Mouse (Mus musculus) limb, embryonic 10.5 days (tissue): Measurements from ENCODE around the gene Scpep1. TPM values are rescaled to one million over a fixed set of nuclear protein-coding genes. Genes with fewer than 3 reads are reported as not detected.
A peak's percentile ranks its signal among the peaks of the same experiment; 100 is the strongest.

Experiments used
- DNase-seq: peaks from one replicate; pipeline ENCODE4 v3.0.0-alpha.2; 2017; ENCODE audit warnings: low spot score
- H3K27ac ChIP-seq: fragments of 300-500 bp; sonication (generic); 2 replicates; pipeline ENCODE4 v1.5.1; 2016; ENCODE audit warnings: mild to moderate bottlenecking
- H3K27me3 ChIP-seq: fragments of 300-500 bp; sonication (generic); 2 replicates; pipeline ENCODE4 v1.6.1; 2016; ENCODE audit warnings: low read depth, mild to moderate bottlenecking; ENCODE audit not compliant: poor library complexity, severe bottlenecking
- H3K36me3 ChIP-seq: fragments of 300-500 bp; sonication (generic); 2 replicates; pipeline ENCODE4 v1.6.1; 2016; ENCODE audit warnings: mild to moderate bottlenecking, moderate library complexity
- H3K4me1 ChIP-seq: fragments of 300-500 bp; sonication (generic); 2 replicates; pipeline ENCODE4 v1.6.1; 2016
- H3K4me3 ChIP-seq: fragments of 300-500 bp; sonication (generic); 2 replicates; pipeline ENCODE4 v1.5.1; 2016; ENCODE audit warnings: mild to moderate bottlenecking, moderate library complexity
- H3K9me3 ChIP-seq: fragments of 300-500 bp; sonication (generic); replicated peaks from 2 replicates; pipeline ENCODE4 v1.6.1; 2016; ENCODE audit warnings: mild to moderate bottlenecking
- WGBS: fragments of 180-500 bp; shearing (Covaris S2); methylation state at CpG from one replicate; pipeline ENCODE4 v1.1.7; 2016; 5-methylcytosine and 5-hydroxymethylcytosine counted together
- polyA plus RNA-seq: library from polyadenylated mRNA; unstranded; fragments of >200 nt; fragmentation: Nextera tagmentation; extraction: Ambion mirVana; gene quantifications from 2 replicates; pipeline ENCODE4 v1.2.1, GENCODE M21; 2016

The Scpep1 gene
- polyA plus RNA-seq, 1 experiment from 2014 or later, result 65.9 TPM

GRCm38 (mm10) chr11:88994492-88994891 is 39.2 kb upstream of the Scpep1 start:
- peaks cover 15% of the 10 kb centered on the region for H3K36me3 ChIP-seq
- no peak overlapping the region for H3K4me3 ChIP-seq
- WGBS, result 89% methylated on average over 7 of the region's 7 CpGs
- H3K9me3 ChIP-seq, result no peaks in the 10 kb centered on the region
- DNase-seq, result no peak
- H3K27ac ChIP-seq, result no peak overlapping the region
- H3K4me1 ChIP-seq, result peaks cover 11% of the 10 kb centered on the region
- peaks cover 18% of the 10 kb centered on the region for H3K27me3 ChIP-seq

DNA sequence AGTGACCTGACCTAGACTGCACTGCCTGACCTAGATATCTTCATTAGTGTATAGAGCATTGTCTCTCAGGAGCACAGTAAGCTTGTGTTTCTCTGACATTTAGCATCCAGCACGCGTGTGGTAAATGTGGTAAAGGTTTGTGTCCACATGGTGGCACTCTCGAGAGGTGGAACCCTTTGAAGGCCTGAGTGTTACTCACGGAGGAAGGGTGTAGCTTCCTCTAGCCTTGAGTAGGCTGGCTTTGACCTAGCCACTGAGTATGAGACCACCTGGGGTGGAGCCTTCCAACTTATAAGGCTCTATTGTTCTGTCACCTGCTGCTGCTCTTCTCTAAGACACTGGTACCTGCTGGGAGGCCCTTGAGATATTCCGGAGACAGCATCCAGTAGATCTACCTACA is 38.4 kb upstream of the Scpep1 start:
- H3K4me3 ChIP-seq, result no peak overlapping the region
- H3K4me1 ChIP-seq, result peaks cover 3% of the 10 kb centered on the region; the same call in 1 of the 2 replicates
- H3K27ac ChIP-seq, result no peak overlapping the region
- DNase-seq, result no peak
- WGBS, result 22% methylated on average over 5 of the region's 5 CpGs
- peaks cover 9% of the 10 kb centered on the region for H3K27me3 ChIP-seq
- H3K9me3 ChIP-seq, result no peaks in the 10 kb centered on the region
- peaks cover 19% of the 10 kb centered on the region for H3K36me3 ChIP-seq

GRCm38 (mm10) chr11:88993186-88993585 is 37.9 kb upstream of the Scpep1 start:
- Histone ChIP-seq H3K9me3 (no peaks in the 10 kb centered on the region), H3K27me3 (peaks cover 5% of the 10 kb centered on the region), H3K27ac (no peak overlapping the region), H3K4me3 (no peak overlapping the region), H3K4me1 (no peaks in the 10 kb centered on the region), H3K36me3 (peaks cover 23% of the 10 kb centered on the region)
- DNase-seq, result no peak
- WGBS, result 60% methylated on average over 7 of the region's 7 CpGs

DNA sequence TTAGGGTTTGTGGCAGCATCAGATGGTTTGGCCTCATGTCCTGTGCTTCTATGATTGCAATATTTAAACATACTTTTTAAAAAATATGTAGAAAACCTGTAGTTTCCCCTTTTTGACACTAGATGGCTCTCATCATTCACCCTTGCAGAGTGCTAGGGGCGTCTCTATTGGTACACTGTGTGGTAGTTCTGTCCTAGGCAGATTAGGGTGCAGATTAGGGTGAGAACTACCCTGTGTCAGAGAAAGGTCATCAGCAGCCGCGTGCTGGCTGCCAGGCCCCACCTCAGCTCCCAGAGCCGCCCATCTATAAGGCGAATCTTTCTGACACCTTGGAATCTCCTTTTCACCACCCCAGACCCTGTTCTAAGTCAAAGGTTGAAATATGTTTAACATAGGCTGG is 34.3 kb upstream of the Scpep1 start:
- Histone ChIP-seq H3K4me3 (no peak overlapping the region), H3K36me3 (peaks cover 56% of the 10 kb centered on the region), H3K4me1 (no peaks in the 10 kb centered on the region), H3K27ac (no peak overlapping the region), H3K9me3 (no peaks in the 10 kb centered on the region), H3K27me3 (no peaks in the 10 kb centered on the region)
- DNase-seq, result no peak
- WGBS, result 73% methylated on average over 5 of the region's 5 CpGs

- Histone ChIP-seq H3K4me3 (no peak overlapping the region), H3K4me1 (no peaks in the 10 kb centered on the region), H3K36me3 (peaks cover 61% of the 10 kb centered on the region), H3K27me3 (no peaks in the 10 kb centered on the region), H3K9me3 (no peaks in the 10 kb centered on the region), H3K27ac (no peak overlapping the region)
- DNase-seq, result no peak
- WGBS, result 81% methylated on average over 5 of the region's 5 CpGs
These were observed 33.7 kb upstream of the Scpep1 start for GRCm38 (mm10) chr11:88988956-88989355.

DNA sequence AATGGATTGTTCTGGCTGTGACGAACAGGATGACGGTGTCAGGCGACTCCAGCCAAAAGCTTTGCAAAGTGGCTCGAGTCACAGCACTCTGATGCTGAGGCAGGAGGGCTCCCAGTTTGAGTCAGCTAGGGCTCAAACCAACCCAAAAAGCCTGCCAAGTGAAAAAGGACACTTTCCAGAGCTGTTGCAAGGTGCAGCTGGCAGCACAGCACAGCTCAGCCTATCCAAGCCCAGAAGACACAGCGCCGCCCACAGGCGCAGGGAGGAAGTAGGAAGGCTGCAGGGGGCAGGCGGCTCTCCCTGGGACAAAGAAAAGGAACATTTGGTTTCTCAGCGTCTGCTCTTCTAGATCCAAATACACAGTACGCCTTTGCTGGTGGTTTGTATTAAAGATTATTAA is 31.4 kb upstream of the Scpep1 start:
- Histone ChIP-seq H3K27ac (no peak overlapping the region), H3K4me3 (no peak overlapping the region), H3K27me3 (no peaks in the 10 kb centered on the region), H3K9me3 (no peaks in the 10 kb centered on the region), H3K36me3 (peaks cover 83% of the 10 kb centered on the region), H3K4me1 (no peaks in the 10 kb centered on the region)
- DNase-seq, result no peak
- WGBS, result 82% methylated on average over 10 of the region's 10 CpGs

DNA sequence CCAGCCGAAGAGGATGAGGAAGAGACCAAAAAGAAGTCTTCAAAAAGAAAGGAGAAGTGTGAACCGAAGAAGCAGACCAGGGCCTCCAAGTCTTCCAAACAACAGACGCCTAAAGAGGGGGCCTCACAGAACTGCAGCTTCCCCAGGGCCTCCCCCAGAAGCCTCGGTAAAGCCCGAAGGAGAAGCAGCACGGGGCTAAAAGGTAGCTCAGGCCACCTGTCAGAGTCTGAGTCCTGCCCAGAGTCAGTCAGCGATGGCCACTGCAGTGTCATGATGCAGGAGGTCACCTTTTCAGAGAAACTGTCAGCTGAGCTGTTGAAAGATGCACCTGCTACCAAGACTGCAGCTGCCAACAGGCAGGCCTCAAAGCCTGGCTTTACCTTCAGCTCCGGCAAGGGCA is 26.1 kb upstream of the Scpep1 start:
- WGBS, result 87% methylated on average over 8 of the region's 8 CpGs
- H3K27me3 ChIP-seq, result no peaks in the 10 kb centered on the region
- H3K36me3 ChIP-seq, result peaks cover 70% of the 10 kb centered on the region
- H3K4me1 ChIP-seq, result no peaks in the 10 kb centered on the region
- no peak for DNase-seq
- no peaks in the 10 kb centered on the region for H3K9me3 ChIP-seq
- no peak overlapping the region for H3K27ac ChIP-seq
- no peak overlapping the region for H3K4me3 ChIP-seq

DNA sequence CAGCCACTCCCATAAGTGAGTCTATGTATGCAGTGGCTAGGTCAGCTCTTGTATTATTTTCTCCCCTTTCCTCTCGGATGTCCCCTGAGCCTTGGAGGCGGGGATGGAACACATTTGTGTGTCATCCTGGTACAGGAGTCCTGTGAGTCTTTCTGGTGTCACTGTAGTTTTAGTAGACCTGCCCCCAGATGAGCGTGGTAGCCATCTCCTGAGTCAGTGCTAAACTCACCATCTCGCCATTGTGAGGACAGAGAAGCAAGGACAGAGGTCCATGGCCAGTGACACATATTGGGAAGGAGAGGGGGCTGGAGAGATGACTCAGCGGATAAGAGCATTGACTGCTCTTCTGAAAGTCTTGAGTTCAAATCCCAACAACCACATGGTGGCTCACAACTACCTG is 21.9 kb upstream of the Scpep1 start:
- WGBS, result 90% methylated on average over 5 of the region's 5 CpGs

GRCm38 (mm10) chr11:88976320-88976719 is 21.1 kb upstream of the Scpep1 start:
- H3K9me3 ChIP-seq, result no peaks in the 10 kb centered on the region
- no peak overlapping the region for H3K4me3 ChIP-seq
- no peak overlapping the region for H3K27ac ChIP-seq
- peaks cover 7% of the 10 kb centered on the region for H3K4me1 ChIP-seq
- no peaks in the 10 kb centered on the region for H3K27me3 ChIP-seq
- peaks cover 23% of the 10 kb centered on the region for H3K36me3 ChIP-seq
- DNase-seq, result no peak
- 94% methylated on average over 2 of the region's 2 CpGs for WGBS

More for the DNA sequence above, 21.9 kb upstream of the Scpep1 start:
- Histone ChIP-seq H3K4me3 (no peak overlapping the region), H3K9me3 (no peaks in the 10 kb centered on the region), H3K27me3 (no peaks in the 10 kb centered on the region), H3K36me3 (peaks cover 32% of the 10 kb centered on the region), H3K27ac (no peak overlapping the region), H3K4me1 (peaks cover 7% of the 10 kb centered on the region)
- no peak for DNase-seq

- peak; percentile 95 for DNase-seq
- peaks cover 7% of the 10 kb centered on the region for H3K4me1 ChIP-seq
- H3K27me3 ChIP-seq, result no peaks in the 10 kb centered on the region
- peak overlapping the region; percentile 95 for H3K27ac ChIP-seq
- H3K36me3 ChIP-seq, result peaks cover 14% of the 10 kb centered on the region
- peak overlapping the region; percentile 82 for H3K4me3 ChIP-seq
- WGBS, result 2% methylated on average over 62 of the region's 62 CpGs
- no peaks in the 10 kb centered on the region for H3K9me3 ChIP-seq
These were observed 18.8 kb upstream of the Scpep1 start for GRCm38 (mm10) chr11:88973776-88974701.

GRCm38 (mm10) chr11:88970202-88970732 is 15.0 kb upstream of the Scpep1 start, which contains the start of gene Coil:
Gene Coil, plus strand, starts transcription at chr11:88970252.
- H3K27me3 ChIP-seq, result no peaks in the 10 kb centered on the region
- no peak for DNase-seq
- H3K4me1 ChIP-seq, result peaks cover 7% of the 10 kb centered on the region
- H3K27ac ChIP-seq, result no peak within 1 kb of the TSS
- 35% methylated on average over 2 of the region's 2 CpGs for WGBS
- H3K9me3 ChIP-seq, result no peaks in the 10 kb centered on the region
- H3K4me3 ChIP-seq, result no peak within 1 kb of the TSS
- H3K36me3 ChIP-seq, result no peaks in the 10 kb centered on the region

DNA sequence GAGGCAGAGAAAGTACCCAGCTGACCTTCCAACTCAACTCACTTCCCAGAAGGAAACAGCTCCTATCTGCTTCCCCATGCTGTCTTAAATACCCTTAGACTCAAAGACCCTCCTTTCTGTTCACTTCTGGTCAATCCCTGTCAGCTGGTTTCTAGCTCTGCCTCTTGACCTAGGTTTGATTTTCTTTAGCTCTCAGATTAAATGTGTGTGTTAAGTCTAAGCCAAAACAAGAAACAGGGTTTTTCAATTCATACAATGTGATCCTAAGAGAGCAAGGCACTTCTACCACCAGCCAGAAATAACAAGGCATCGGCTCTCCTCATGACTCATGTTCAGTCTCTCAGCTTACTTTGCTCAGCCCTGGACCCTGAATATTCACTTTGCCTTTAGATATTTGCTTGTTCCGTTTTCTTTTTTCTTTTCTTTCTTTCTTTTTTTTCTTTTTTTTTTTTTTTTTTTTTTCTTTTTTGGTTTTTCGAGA is 11.7 kb upstream of the Scpep1 start, which contains the start of gene Elobl:
Gene Elobl, minus strand, starts transcription at position 51 of the 481 bp plus-strand sequence.
- Histone ChIP-seq H3K27me3 (no peaks in the 10 kb centered on the region), H3K36me3 (no peaks in the 10 kb centered on the region), H3K27ac (no peak within 1 kb of the TSS), H3K4me1 (no peaks in the 10 kb centered on the region), H3K4me3 (no peak within 1 kb of the TSS), H3K9me3 (no peaks in the 10 kb centered on the region)
- WGBS, result 78% methylated on average over 3 of the region's 3 CpGs
- no peak for DNase-seq

DNA sequence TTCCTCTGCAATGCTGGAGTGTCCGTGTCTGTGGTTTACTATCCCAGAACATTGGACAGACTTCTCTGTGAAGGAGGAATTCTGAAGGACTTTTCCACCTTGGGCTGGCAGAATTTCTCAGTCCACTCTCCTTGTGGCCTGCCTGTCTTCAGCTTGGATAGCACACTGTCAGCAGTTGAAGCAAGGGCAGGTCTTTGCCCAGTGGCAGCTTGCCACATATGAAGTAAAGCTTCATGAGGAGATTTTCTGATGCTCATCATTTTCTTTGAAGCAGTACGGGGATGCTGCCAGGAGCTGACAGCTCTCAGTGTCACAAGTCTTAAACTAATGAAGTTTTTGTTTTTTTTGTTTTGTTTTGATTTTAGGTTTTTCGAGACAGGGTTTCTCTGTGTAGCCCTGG is 3.6 kb upstream of the Scpep1 start:
- WGBS, result 83% methylated on average over 3 of the region's 3 CpGs
- Histone ChIP-seq H3K27ac (no peak overlapping the region), H3K9me3 (no peaks in the 10 kb centered on the region)

More for the DNA sequence above, 3.6 kb upstream of the Scpep1 start:
- no peak for DNase-seq
- Histone ChIP-seq H3K4me3 (no peak overlapping the region), H3K36me3 (no peaks in the 10 kb centered on the region), H3K4me1 (peaks cover 13% of the 10 kb centered on the region), H3K27me3 (no peaks in the 10 kb centered on the region)
